Mouse (Mus musculus) brain, embryonic 14.5 days (tissue): ENCODE data around the gene Pheta1.

ENCODE experiments used
- CTCF ChIP-seq: fragments of 200-500 bp; IDR thresholded peaks from 2 replicates; pipeline ENCODE4 v1.5.1; 2012; ENCODE audit warnings: inconsistent platforms, mild to moderate bottlenecking, moderate library complexity, borderline replicate concordance; ENCODE audit not compliant: insufficient read depth, insufficient read length; ENCODE audit errors: extremely low read depth
- POLR2A ChIP-seq: fragments of 200-500 bp; IDR thresholded peaks from 2 replicates; pipeline ENCODE4 v1.6.1; 2012; ENCODE audit warnings: mild to moderate bottlenecking, inconsistent platforms, borderline replicate concordance; ENCODE audit not compliant: poor library complexity, insufficient read depth, insufficient read length, severe bottlenecking; ENCODE audit errors: extremely low read depth

- TF ChIP-seq CTCF: no peak
- TF ChIP-seq POLR2A: no peak
These were observed 36.1 kb upstream of the Pheta1 start for GRCm38 (mm10) chr5:121812526-121813243.
